Mouse (Mus musculus): ENCODE measurements at regions not wholly inside any gene's neighbourhood (a gene's known extent, or its start where the extent isn't known, plus 50 kb on each side); places are given as distances from the start of the nearest gene placed in this dataset.

DNA sequence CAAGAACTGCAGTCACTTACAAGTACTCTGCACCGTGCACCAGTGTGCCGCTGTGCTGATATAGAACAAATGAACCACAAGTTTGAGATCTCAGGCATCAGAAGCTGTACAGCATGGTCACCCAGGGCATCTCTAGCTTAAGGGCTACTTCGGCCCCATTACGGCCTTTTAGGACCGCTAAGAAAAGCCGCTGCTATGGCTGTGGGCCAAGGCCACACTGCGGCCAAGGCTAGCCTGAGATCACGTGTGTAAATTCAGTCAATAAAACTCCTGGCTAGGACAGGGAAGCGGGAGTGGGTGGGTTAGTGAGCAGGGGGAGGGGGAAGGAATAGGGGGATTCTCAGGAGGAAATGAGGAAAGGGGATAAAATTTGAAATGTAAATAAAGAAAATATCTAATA is 50.9 kb upstream of the Atp12a start:
- DNase-seq (ENCODE audit: low spot score), result no peak

DNA sequence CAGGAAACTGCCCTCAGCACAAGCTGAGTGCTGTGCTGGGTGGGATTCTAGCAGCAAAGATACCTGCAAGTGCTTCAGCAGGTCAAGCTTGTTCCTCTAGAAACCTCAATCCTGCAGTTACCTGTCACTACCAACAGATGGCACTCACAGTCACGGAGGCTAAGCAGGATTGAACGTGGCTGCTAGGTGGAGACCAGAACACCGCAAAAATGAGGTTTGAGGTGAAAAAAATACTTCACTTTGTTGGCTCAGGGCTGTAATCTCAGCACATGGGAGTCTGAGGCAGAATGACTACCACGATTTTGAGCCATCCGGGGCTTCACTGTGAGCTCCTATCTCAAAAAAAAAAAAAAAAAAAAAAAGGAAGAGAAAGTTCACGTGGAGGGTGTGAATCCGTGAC is 50.4 kb upstream of the Atp12a start:
- DNase-seq (ENCODE audit: low spot score), result peak; percentile 35

All from heart, adult 8-10 months (tissue).